Mouse (Mus musculus): ENCODE measurements at regions not wholly inside any gene's neighbourhood (a gene's known extent, or its start where the extent isn't known, plus 50 kb on each side); places are given as distances from the start of the nearest gene placed in this dataset.
A peak's percentile ranks its signal among the peaks of the same experiment; 100 is the strongest.

GRCm38 (mm10) chr15:94025996-94026696 lies 430.5 kb upstream of the Prickle1 start:
- WGBS, result 72% methylated on average over 16 of the region's 16 CpGs
- H3K27ac ChIP-seq (ENCODE audit: low read depth, low read length), result no peak overlapping the region
- ATAC-seq (replicated peaks; ENCODE audit: low FRiP score) (no peak), DNase-seq (ENCODE audit: low spot score) (no peak)
- H3K36me3 ChIP-seq (ENCODE audit: control insufficient read depth, insufficient read depth, low read length), result no peaks in the 10 kb centered on the region
- no peaks in the 10 kb centered on the region for H3K27me3 ChIP-seq (replicated peaks; ENCODE audit: control insufficient read depth, insufficient read depth, low read length)
- H3K9me3 ChIP-seq (ENCODE audit: control insufficient read depth, low read length), result no peaks in the 10 kb centered on the region
- no peak overlapping the region for H3K9ac ChIP-seq (ENCODE audit: low read depth, low read length)
- no peak overlapping the region for H3K4me3 ChIP-seq (ENCODE audit: low read depth, low read length)
- H3K4me2 ChIP-seq, result no peak overlapping the region
- no peaks in the 10 kb centered on the region for H3K4me1 ChIP-seq (replicated peaks; ENCODE audit: control insufficient read depth, insufficient read depth, low read length)

GRCm38 (mm10) chr15:94025239-94025971 lies 429.7 kb upstream of the Prickle1 start:
- no peaks in the 10 kb centered on the region for H3K27me3 ChIP-seq (replicated peaks; ENCODE audit: control insufficient read depth, insufficient read depth, low read length)
- ATAC-seq (replicated peaks; ENCODE audit: low FRiP score) (peak; percentile 43; the same call in 1 of the 2 replicates), DNase-seq (ENCODE audit: low spot score) (no peak)
- no peak overlapping the region for H3K9ac ChIP-seq (ENCODE audit: low read depth, low read length)
- H3K4me3 ChIP-seq (ENCODE audit: low read depth, low read length), result no peak overlapping the region
- H3K4me2 ChIP-seq, result no peak overlapping the region
- no peaks in the 10 kb centered on the region for H3K9me3 ChIP-seq (ENCODE audit: control insufficient read depth, low read length)
- H3K36me3 ChIP-seq (ENCODE audit: control insufficient read depth, insufficient read depth, low read length), result no peaks in the 10 kb centered on the region
- WGBS, result 66% methylated on average over 20 of the region's 20 CpGs
- H3K4me1 ChIP-seq (replicated peaks; ENCODE audit: control insufficient read depth, insufficient read depth, low read length), result no peaks in the 10 kb centered on the region
- no peak overlapping the region for H3K27ac ChIP-seq (ENCODE audit: low read depth, low read length)

- H3K27ac ChIP-seq (ENCODE audit: low read depth, low read length), result no peak overlapping the region
Observed at GRCm38 (mm10) chr15:94024806-94025205, 429.1 kb upstream of the Prickle1 start.

GRCm38 (mm10) chr15:94024126-94024730 lies 428.5 kb upstream of the Prickle1 start:
- no peaks in the 10 kb centered on the region for H3K4me1 ChIP-seq (replicated peaks; ENCODE audit: control insufficient read depth, insufficient read depth, low read length)
- 68% methylated on average over 4 of the region's 4 CpGs for WGBS
- ATAC-seq (replicated peaks; ENCODE audit: low FRiP score), result no peak
- no peak overlapping the region for H3K9ac ChIP-seq (ENCODE audit: low read depth, low read length)
- no peaks in the 10 kb centered on the region for H3K27me3 ChIP-seq (replicated peaks; ENCODE audit: control insufficient read depth, insufficient read depth, low read length)
- no peaks in the 10 kb centered on the region for H3K36me3 ChIP-seq (ENCODE audit: control insufficient read depth, insufficient read depth, low read length)
- no peaks in the 10 kb centered on the region for H3K9me3 ChIP-seq (ENCODE audit: control insufficient read depth, low read length)
- no peak overlapping the region for H3K4me2 ChIP-seq
- no peak overlapping the region for H3K27ac ChIP-seq (ENCODE audit: low read depth, low read length)
- DNase-seq (ENCODE audit: low spot score), result no peak
- H3K4me3 ChIP-seq (ENCODE audit: low read depth, low read length), result no peak overlapping the region

More at GRCm38 (mm10) chr15:94024806-94025205, 429.1 kb upstream of the Prickle1 start:
- Histone ChIP-seq H3K4me2 (no peak overlapping the region), H3K9ac (ENCODE audit: low read depth, low read length) (no peak overlapping the region), H3K4me1 (replicated peaks; ENCODE audit: control insufficient read depth, insufficient read depth, low read length) (no peaks in the 10 kb centered on the region), H3K36me3 (ENCODE audit: control insufficient read depth, insufficient read depth, low read length) (no peaks in the 10 kb centered on the region), H3K27me3 (replicated peaks; ENCODE audit: control insufficient read depth, insufficient read depth, low read length) (no peaks in the 10 kb centered on the region), H3K9me3 (ENCODE audit: control insufficient read depth, low read length) (no peaks in the 10 kb centered on the region), H3K4me3 (ENCODE audit: low read depth, low read length) (no peak overlapping the region)
- ATAC-seq (replicated peaks; ENCODE audit: low FRiP score) (no peak), DNase-seq (ENCODE audit: low spot score) (no peak)
- 48% methylated on average over 3 of the region's 3 CpGs for WGBS

- DNase-seq (ENCODE audit: low spot score) (no peak), ATAC-seq (replicated peaks; ENCODE audit: low FRiP score) (no peak)
- H3K36me3 ChIP-seq (ENCODE audit: control insufficient read depth, insufficient read depth, low read length), result no peaks in the 10 kb centered on the region
- H3K9ac ChIP-seq (ENCODE audit: low read depth, low read length), result no peak overlapping the region
- no peaks in the 10 kb centered on the region for H3K4me1 ChIP-seq (replicated peaks; ENCODE audit: control insufficient read depth, insufficient read depth, low read length)
- H3K4me3 ChIP-seq (ENCODE audit: low read depth, low read length), result no peak overlapping the region
- H3K9me3 ChIP-seq (ENCODE audit: control insufficient read depth, low read length), result no peaks in the 10 kb centered on the region
- H3K4me2 ChIP-seq, result no peak overlapping the region
- WGBS, result 82% methylated on average over 4 of the region's 4 CpGs
- no peaks in the 10 kb centered on the region for H3K27me3 ChIP-seq (replicated peaks; ENCODE audit: control insufficient read depth, insufficient read depth, low read length)
- H3K27ac ChIP-seq (ENCODE audit: low read depth, low read length), result no peak overlapping the region
Observed at GRCm38 (mm10) chr15:94023501-94023900, 427.8 kb upstream of the Prickle1 start.

- Histone ChIP-seq H3K9ac (ENCODE audit: low read depth, low read length) (no peak overlapping the region), H3K4me2 (no peak overlapping the region), H3K4me3 (ENCODE audit: low read depth, low read length) (no peak overlapping the region), H3K27ac (ENCODE audit: low read depth, low read length) (no peak overlapping the region), H3K27me3 (replicated peaks; ENCODE audit: control insufficient read depth, insufficient read depth, low read length) (no peaks in the 10 kb centered on the region), H3K9me3 (ENCODE audit: control insufficient read depth, low read length) (no peaks in the 10 kb centered on the region), H3K4me1 (replicated peaks; ENCODE audit: control insufficient read depth, insufficient read depth, low read length) (no peaks in the 10 kb centered on the region), H3K36me3 (ENCODE audit: control insufficient read depth, insufficient read depth, low read length) (no peaks in the 10 kb centered on the region)
- no peak for ATAC-seq (replicated peaks; ENCODE audit: low FRiP score)
- no peak for DNase-seq (ENCODE audit: low spot score)
- 79% methylated on average over 9 of the region's 9 CpGs for WGBS
Observed at GRCm38 (mm10) chr15:94017814-94018213, 422.1 kb upstream of the Prickle1 start.

- 34% methylated on average over 4 of the region's 4 CpGs for WGBS
- H3K4me1 ChIP-seq (replicated peaks; ENCODE audit: control insufficient read depth, insufficient read depth, low read length), result no peaks in the 10 kb centered on the region
- no peak for DNase-seq (ENCODE audit: low spot score)
- H3K27me3 ChIP-seq (replicated peaks; ENCODE audit: control insufficient read depth, insufficient read depth, low read length), result no peaks in the 10 kb centered on the region
- H3K4me3 ChIP-seq (ENCODE audit: low read depth, low read length), result no peak overlapping the region
- H3K9me3 ChIP-seq (ENCODE audit: control insufficient read depth, low read length), result no peaks in the 10 kb centered on the region
- H3K4me2 ChIP-seq, result no peak overlapping the region
- no peak overlapping the region for H3K9ac ChIP-seq (ENCODE audit: low read depth, low read length)
- no peaks in the 10 kb centered on the region for H3K36me3 ChIP-seq (ENCODE audit: control insufficient read depth, insufficient read depth, low read length)
- no peak for ATAC-seq (replicated peaks; ENCODE audit: low FRiP score)
- no peak overlapping the region for H3K27ac ChIP-seq (ENCODE audit: low read depth, low read length)
Observed at GRCm38 (mm10) chr15:94011499-94011898, 415.8 kb upstream of the Prickle1 start.

GRCm38 (mm10) chr15:94006082-94006481 lies 410.4 kb upstream of the Prickle1 start:
- WGBS, result 61% methylated on average over 5 of the region's 5 CpGs
- Histone ChIP-seq H3K27me3 (replicated peaks; ENCODE audit: control insufficient read depth, insufficient read depth, low read length) (no peaks in the 10 kb centered on the region), H3K9me3 (ENCODE audit: control insufficient read depth, low read length) (no peaks in the 10 kb centered on the region), H3K4me1 (replicated peaks; ENCODE audit: control insufficient read depth, insufficient read depth, low read length) (no peaks in the 10 kb centered on the region), H3K36me3 (ENCODE audit: control insufficient read depth, insufficient read depth, low read length) (no peaks in the 10 kb centered on the region), H3K9ac (ENCODE audit: low read depth, low read length) (no peak overlapping the region), H3K4me3 (ENCODE audit: low read depth, low read length) (no peak overlapping the region), H3K4me2 (no peak overlapping the region), H3K27ac (ENCODE audit: low read depth, low read length) (no peak overlapping the region)
- DNase-seq (ENCODE audit: low spot score) (no peak), ATAC-seq (replicated peaks; ENCODE audit: low FRiP score) (no peak)

Data from liver, embryonic 11.5 days (tissue).